Mouse (Mus musculus) bone marrow, adult 2 months (tissue): ENCODE measurements at regions not wholly inside any gene's neighbourhood (a gene's known extent, or its start where the extent isn't known, plus 50 kb on each side); places are given as distances from the start of the nearest gene placed in this dataset.

Experiments used
- CTCF ChIP-seq: fragments of 200-500 bp; IDR thresholded peaks from 2 replicates; pipeline ENCODE4 v1.5.1; 2011; ENCODE audit warnings: low read length, control low read depth; ENCODE audit not compliant: control insufficient read depth, insufficient read depth
- POLR2A ChIP-seq: fragments of 200-500 bp; IDR thresholded peaks from 2 replicates; pipeline ENCODE4 v1.6.1; 2011; ENCODE audit warnings: low read depth, mild to moderate bottlenecking, control low read depth, low read length, borderline replicate concordance; ENCODE audit not compliant: control insufficient read depth

DNA sequence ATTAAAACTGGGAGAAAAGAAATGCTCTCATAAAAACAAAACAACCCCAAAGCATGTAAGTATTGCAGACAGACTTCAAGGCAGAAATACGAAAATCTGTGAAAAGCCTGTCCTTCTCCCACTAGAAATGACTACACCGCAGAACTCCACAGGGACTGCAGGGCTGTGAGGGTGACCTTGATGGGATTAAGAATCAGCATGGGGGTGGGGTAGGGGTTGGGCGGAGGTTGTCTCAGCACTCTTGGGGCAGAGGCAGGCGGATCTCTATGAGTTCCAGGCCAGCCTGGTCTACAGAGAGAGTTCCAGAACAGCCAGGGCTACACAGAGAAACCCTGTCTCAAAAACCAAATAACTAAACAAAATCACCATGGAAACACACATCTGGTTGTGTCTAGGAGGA lies 69.1 kb downstream of the Foxi3 start:
- TF ChIP-seq CTCF (no peak), POLR2A (no peak)
